Mouse (Mus musculus) ES-E14 (cell line): ENCODE measurements around the gene Ccdc146.

Experiments
- CHD2 ChIP-seq: IDR thresholded peaks from 2 replicates; pipeline ENCODE4 v1.6.1; 2014; ENCODE audit warnings: mild to moderate bottlenecking, low read depth, low read length, inconsistent platforms
- HCFC1 ChIP-seq: IDR thresholded peaks from 2 replicates; pipeline ENCODE4 v1.6.1; 2012; ENCODE audit warnings: low read length, inconsistent platforms, borderline replicate concordance; ENCODE audit not compliant: insufficient read depth
- MAFK ChIP-seq: IDR thresholded peaks from 2 replicates; pipeline ENCODE4 v1.6.1; 2014; ENCODE audit warnings: mild to moderate bottlenecking, low read depth, low read length, inconsistent platforms; ENCODE audit not compliant: insufficient read depth
- ZNF384 ChIP-seq: IDR thresholded peaks from 2 replicates; pipeline ENCODE4 v1.6.1; 2012; ENCODE audit warnings: low read depth, low read length, inconsistent platforms

- TF ChIP-seq CHD2 (no peak), HCFC1 (no peak), MAFK (no peak), ZNF384 (no peak)
Measured at GRCm38 (mm10) chr5:21363343-21363742, 61.1 kb downstream of the Ccdc146 start.
